Mouse (Mus musculus): Measurements from ENCODE around the gene 2610528A11Rik. TPM values are rescaled to one million over a fixed set of nuclear protein-coding genes. Genes with fewer than 3 reads are reported as not detected.

The 2610528A11Rik gene
- total and polyA plus RNA-seq, 3 experiments = 0.14 TPM; not detected in 2

- TF ChIP-seq SIN3A (IDR thresholded peaks at IDR 0.05; ENCODE audit: low read length) = peak; percentile 88
- peak; percentile 73; the same call in 1 of the 2 replicates for TF ChIP-seq POLR2AphosphoS2 (IDR thresholded peaks at IDR 0.05; ENCODE audit: low read length)
- TF ChIP-seq HCFC1 (IDR thresholded peaks at IDR 0.05; ENCODE audit: low read depth, low read length) = peak; percentile 91
Observed at GRCm38 (mm10) chr14:37135127-37135593, 21.3 kb upstream of the 2610528A11Rik start, which contains the start of gene Ghitm (continued).

DNA sequence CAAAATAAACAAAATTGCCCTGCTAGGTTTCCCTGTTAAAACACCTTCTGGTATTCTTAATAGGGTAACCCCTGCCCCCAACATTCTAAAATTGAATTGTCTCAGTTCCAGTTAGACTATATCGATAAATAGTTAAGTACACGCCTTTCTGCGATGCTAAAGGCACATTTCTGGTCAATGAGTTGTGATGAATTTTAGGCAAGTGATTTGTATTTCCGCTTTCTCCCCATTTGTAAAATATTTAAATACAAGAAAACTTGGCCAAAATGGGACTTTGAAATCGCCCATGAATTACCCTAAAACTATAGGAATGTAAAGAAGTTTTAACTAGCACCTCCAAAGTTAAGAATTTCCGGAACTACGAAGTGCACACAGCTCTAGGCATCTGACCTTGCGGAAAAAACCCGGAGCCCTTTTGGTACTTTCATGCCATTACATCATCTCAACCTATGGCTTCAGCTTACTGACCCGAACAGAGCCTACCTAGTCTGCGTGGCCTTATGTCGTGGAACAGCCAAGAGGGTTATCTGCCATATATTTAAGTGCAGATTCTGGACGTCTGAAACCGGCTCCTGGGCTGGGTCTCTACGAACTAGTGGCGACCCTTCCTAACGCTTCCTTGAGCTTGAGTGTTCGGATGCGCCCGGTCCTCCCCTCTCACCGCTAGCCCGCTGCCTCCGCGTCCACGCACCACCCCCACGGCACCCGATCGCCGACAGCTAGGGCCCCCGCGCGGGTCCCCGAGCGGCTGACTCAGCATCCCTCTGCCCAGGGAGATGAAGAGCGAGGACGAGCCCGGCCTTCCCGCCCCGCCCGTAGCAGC is 20.7 kb upstream of the 2610528A11Rik start:
- Histone ChIP-seq H3K4me3 (ENCODE audit: control insufficient read depth in 1 of 2, insufficient read depth in 1 of 2, low read depth in 2 of 2, low read length in 2 of 2) (peak overlapping the region; percentile 91 to 92), H3K9ac (ENCODE audit: control insufficient read depth, low read depth, low read length, poor library complexity, severe bottlenecking) (peak overlapping the region; percentile 89), H3K27me3 (ENCODE audit: control insufficient read depth in 1 of 2, insufficient read depth in 2 of 2, low read length in 2 of 2) (no peaks in the 10 kb centered on the region), H3K4me1 (ENCODE audit: control insufficient read depth in 1 of 2, insufficient read depth in 2 of 2, low read length in 2 of 2) (peaks cover 0 to 8% of the 10 kb centered on the region in 2 experiments; a peak in 3 of 4 replicates), H3K27ac (ENCODE audit: control insufficient read depth, low read depth, low read length) (peak overlapping the region; percentile 95), H3K36me3 (ENCODE audit: control insufficient read depth in 1 of 2, insufficient read depth in 2 of 2, low read length in 2 of 2) (peaks cover 19 to 27% of the 10 kb centered on the region in 2 experiments), H3K79me2 (ENCODE audit: control insufficient read depth, insufficient read depth, low read length, poor library complexity) (peaks cover 17% of the 10 kb centered on the region), H3K9me3 (replicated peaks; ENCODE audit: insufficient read depth, low read length) (no peaks in the 10 kb centered on the region)
- peak; percentile 78 for DNase-seq (ENCODE audit: low read depth, low spot score)
- TF ChIP-seq CHD1 (IDR thresholded peaks at IDR 0.05; ENCODE audit: low read depth, low read length) = 0 out of 2 replicates have a peak, but pooled peaks have one; percentile 71
- TF ChIP-seq SIN3A (IDR thresholded peaks at IDR 0.05; ENCODE audit: low read length) = peak; percentile 39; the same call in 1 of the 2 replicates
- no peak for TF ChIP-seq EP300 (IDR thresholded peaks at IDR 0.05; ENCODE audit: low read depth in 1 of 2, low read length in 2 of 2)
- TF ChIP-seq MYC (IDR thresholded peaks at IDR 0.05; ENCODE audit: low read depth, low read length) = peak; percentile 56
- TF ChIP-seq MAX (IDR thresholded peaks at IDR 0.05; ENCODE audit: low read length) = peak; percentile 55; the same call in 1 of the 2 replicates
- TF ChIP-seq ELF1 (IDR thresholded peaks at IDR 0.05; ENCODE audit: low read depth, low read length) = peak; percentile 29; the same call in 1 of the 2 replicates
- 0 out of 2 replicates have a peak, but pooled peaks have one; percentile 9 for TF ChIP-seq KAT2A (conservative IDR thresholded peaks at IDR 0.05; ENCODE audit: low read depth, low read length)
- no peak for TF ChIP-seq TCF12 (IDR thresholded peaks at IDR 0.05; ENCODE audit: low read depth, low read length)
- TF ChIP-seq E2F4 (IDR thresholded peaks at IDR 0.05; ENCODE audit: borderline replicate concordance, low read depth, low read length) = no peak
- no peak for TF ChIP-seq POLR2AphosphoS5 (IDR thresholded peaks at IDR 0.05; ENCODE audit: borderline replicate concordance, low read depth, low read length)
- no peak for TF ChIP-seq MAZ (IDR thresholded peaks at IDR 0.05; ENCODE audit: low read depth, low read length)
- no peak for TF ChIP-seq HCFC1 (IDR thresholded peaks at IDR 0.05; ENCODE audit: low read depth, low read length)
- no peak for TF ChIP-seq POLR2AphosphoS2 (IDR thresholded peaks at IDR 0.05; ENCODE audit: low read length)

DNA sequence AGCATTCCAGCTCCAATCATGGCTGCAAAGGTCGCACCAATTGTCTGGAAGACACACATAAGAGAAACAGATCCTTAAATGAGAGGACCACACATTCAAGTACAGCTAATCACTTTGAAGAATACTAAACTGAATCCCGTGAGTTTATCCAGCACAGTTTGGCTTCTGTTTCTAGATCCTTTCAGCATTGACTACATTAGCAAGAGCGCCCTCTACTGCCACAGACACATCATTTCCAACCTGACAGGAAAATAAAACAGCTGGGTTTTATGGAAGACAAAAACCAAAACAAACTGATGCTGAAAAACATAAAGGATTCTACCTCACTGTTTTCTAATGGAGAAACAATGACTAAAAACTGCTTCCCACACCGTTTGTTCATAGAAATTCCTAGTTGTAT is 13.8 kb upstream of the 2610528A11Rik start:
- no peaks in the 10 kb centered on the region for H3K4me1 ChIP-seq (ENCODE audit: control insufficient read depth in 1 of 2, insufficient read depth in 2 of 2, low read length in 2 of 2)
- TF ChIP-seq E2F4 (IDR thresholded peaks at IDR 0.05; ENCODE audit: borderline replicate concordance, low read depth, low read length) = no peak
- no peak for TF ChIP-seq CHD1 (IDR thresholded peaks at IDR 0.05; ENCODE audit: low read depth, low read length)
- TF ChIP-seq POLR2AphosphoS2 (IDR thresholded peaks at IDR 0.05; ENCODE audit: low read length) = 0 out of 2 replicates have a peak, but pooled peaks have one; percentile 36
- TF ChIP-seq ETS1 (IDR thresholded peaks at IDR 0.05; ENCODE audit: low read depth, low read length) = no peak
- peak; percentile 42 to 71 (median 62) for TF ChIP-seq CTCF (IDR thresholded peaks at IDR 0.05 in 2 of 3, conservative IDR thresholded peaks at IDR 0.05 in 1 of 3; ENCODE audit: control insufficient read depth in 1 of 3, insufficient read depth in 1 of 3, low read depth in 2 of 3, low read length in 3 of 3, poor library complexity in 1 of 3, severe bottlenecking in 1 of 3)
- no peak for TF ChIP-seq EP300 (IDR thresholded peaks at IDR 0.05; ENCODE audit: low read depth in 1 of 2, low read length in 2 of 2)
- no peak for TF ChIP-seq RAD21 (IDR thresholded peaks at IDR 0.05; ENCODE audit: low read depth, low read length)
- peak; percentile 74 for DNase-seq (ENCODE audit: low read depth, low spot score)
- peaks cover 2% of the 10 kb centered on the region; the same call in 1 of the 2 replicates for H3K79me2 ChIP-seq (ENCODE audit: control insufficient read depth, insufficient read depth, low read length, poor library complexity)
- H3K36me3 ChIP-seq (ENCODE audit: control insufficient read depth in 1 of 2, insufficient read depth in 2 of 2, low read length in 2 of 2) = peaks cover 3 to 55% of the 10 kb centered on the region in 2 experiments
- no peaks in the 10 kb centered on the region for H3K9me3 ChIP-seq (replicated peaks; ENCODE audit: insufficient read depth, low read length)
- H3K4me3 ChIP-seq (ENCODE audit: control insufficient read depth in 1 of 2, insufficient read depth in 1 of 2, low read depth in 2 of 2, low read length in 2 of 2) = no peak overlapping the region
- no peak overlapping the region for H3K27ac ChIP-seq (ENCODE audit: control insufficient read depth, low read depth, low read length)
- no peak overlapping the region for H3K9ac ChIP-seq (ENCODE audit: control insufficient read depth, low read depth, low read length, poor library complexity, severe bottlenecking)
- no peaks in the 10 kb centered on the region for H3K27me3 ChIP-seq (ENCODE audit: control insufficient read depth in 1 of 2, insufficient read depth in 2 of 2, low read length in 2 of 2)

Measured in MEL (cell line).